Mouse (Mus musculus) embryonic fibroblast, embryonic 13.5 days (primary cell): ENCODE results near the gene Neurl1b.

ENCODE experiments used
- CTCF ChIP-seq: IDR thresholded peaks from 2 replicates; pipeline ENCODE4 v1.5.1; 2011; ENCODE audit warnings: mild to moderate bottlenecking, control low read depth, low read length, moderate library complexity, borderline replicate concordance; ENCODE audit not compliant: insufficient read depth
- POLR2A ChIP-seq: IDR thresholded peaks from 2 replicates; pipeline ENCODE4 v1.6.1; 2011; ENCODE audit warnings: low read depth, mild to moderate bottlenecking, control low read depth, low read length, moderate library complexity

GRCm38 (mm10) chr17:26490910-26491309 is 76.3 kb downstream of the Neurl1b start:
- TF ChIP-seq POLR2A (no peak), CTCF (no peak)
